Mouse (Mus musculus): ENCODE data around the gene Spg11.

GRCm38 (mm10) chr2:122125680-122126572 is 7.7 kb upstream of the Spg11 start:
- TF ChIP-seq SRF (IDR thresholded peaks at IDR 0.05; ENCODE audit: control insufficient read depth, insufficient read length, low read depth) (no peak), TCF12 (IDR thresholded peaks at IDR 0.05; ENCODE audit: insufficient read depth, poor library complexity, severe bottlenecking) (no peak), USF1 (IDR thresholded peaks at IDR 0.05; ENCODE audit: low read depth) (no peak), POLR2A (IDR thresholded peaks at IDR 0.05; ENCODE audit: insufficient read length, low read depth) (no peak), REST (IDR thresholded peaks at IDR 0.05; ENCODE audit: insufficient read depth, insufficient read length) (no peak), MAX (IDR thresholded peaks at IDR 0.05; ENCODE audit: low read depth) (no peak)
